Mouse (Mus musculus) brain, embryonic 14.5 days (tissue): ENCODE data around the gene Racgap1.

Experiments
- CTCF ChIP-seq: fragments of 200-500 bp; IDR thresholded peaks from 2 replicates; pipeline ENCODE4 v1.5.1; 2012; ENCODE audit warnings: inconsistent platforms, mild to moderate bottlenecking, moderate library complexity, borderline replicate concordance; ENCODE audit not compliant: insufficient read depth, insufficient read length; ENCODE audit errors: extremely low read depth
- POLR2A ChIP-seq: fragments of 200-500 bp; IDR thresholded peaks from 2 replicates; pipeline ENCODE4 v1.6.1; 2012; ENCODE audit warnings: mild to moderate bottlenecking, inconsistent platforms, borderline replicate concordance; ENCODE audit not compliant: poor library complexity, insufficient read depth, insufficient read length, severe bottlenecking; ENCODE audit errors: extremely low read depth

DNA sequence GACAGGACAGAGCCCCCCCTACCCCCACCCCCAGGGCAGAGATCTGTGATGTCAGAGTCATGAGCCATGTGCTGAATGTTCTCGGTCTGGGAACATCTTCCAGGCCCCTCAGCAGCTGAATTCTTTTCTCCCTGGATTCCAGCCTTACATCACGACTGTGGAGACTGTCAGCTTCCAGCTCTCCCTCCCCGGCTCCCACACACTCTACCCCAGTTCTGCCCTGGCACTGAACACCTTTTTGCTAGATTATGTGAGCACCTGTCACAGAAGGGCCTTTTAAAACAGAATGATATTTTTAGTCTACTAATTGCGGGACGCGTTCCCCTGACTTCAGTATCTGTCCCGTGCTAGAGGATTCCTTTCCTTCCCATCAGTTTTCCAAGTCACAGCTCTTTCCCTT lies 39.9 kb downstream of the Racgap1 start:
- TF ChIP-seq CTCF, result no peak
- TF ChIP-seq POLR2A, result no peak
